Mouse (Mus musculus) cortical plate, adult 2 months (tissue): ENCODE measurements at regions not wholly inside any gene's neighbourhood (a gene's known extent, or its start where the extent isn't known, plus 50 kb on each side); places are given as distances from the start of the nearest gene placed in this dataset.

Experiments used
- CTCF ChIP-seq: fragments of 200-500 bp; IDR thresholded peaks from 2 replicates; pipeline ENCODE4 v1.5.1; 2011; ENCODE audit warnings: mild to moderate bottlenecking, control low read depth, low read length; ENCODE audit not compliant: insufficient read depth; ENCODE audit errors: extremely low read depth
- POLR2A ChIP-seq: fragments of 200-500 bp; IDR thresholded peaks from 2 replicates; pipeline ENCODE4 v1.6.1; 2011; ENCODE audit warnings: mild to moderate bottlenecking, low read length, control low read depth; ENCODE audit not compliant: insufficient read depth; ENCODE audit errors: extremely low read depth

DNA sequence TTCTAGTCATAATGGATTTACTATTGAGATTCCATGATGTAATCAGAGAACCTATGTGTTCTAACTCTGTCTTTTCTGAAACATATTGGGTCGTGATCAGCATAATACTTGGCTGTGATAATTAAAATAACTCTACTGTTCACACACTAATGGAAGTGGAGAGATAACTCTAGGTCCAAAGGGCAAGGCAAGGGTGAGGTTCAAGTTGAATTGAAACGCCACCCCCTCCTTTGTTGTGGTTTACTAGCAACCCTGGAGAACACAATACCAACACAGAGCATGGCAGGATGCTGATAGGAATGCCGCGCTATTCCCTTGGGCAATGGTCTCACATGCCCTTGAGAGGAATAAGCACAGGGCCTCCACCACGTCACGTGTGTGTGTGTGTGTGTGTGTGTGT, 88.9 kb upstream of the Chrm3 start:
- no peak for TF ChIP-seq CTCF
- no peak for TF ChIP-seq POLR2A
